Mouse (Mus musculus): ENCODE results near the gene Klb.

- TF ChIP-seq CTCF (IDR thresholded peaks at IDR 0.05; ENCODE audit: low read depth, low read length), result peak; percentile 94
- TF ChIP-seq GATA1 (IDR thresholded peaks at IDR 0.05; ENCODE audit: borderline replicate concordance, low read length), result no peak
- TF ChIP-seq POLR2AphosphoS5 (IDR thresholded peaks at IDR 0.05; ENCODE audit: insufficient replicate concordance, low read depth, low read length), result no peak
- no peak for TF ChIP-seq TAL1 (conservative IDR thresholded peaks at IDR 0.05; ENCODE audit: low read depth, low read length)
These were observed 53.3 kb downstream of the Klb start for GRCm38 (mm10) chr5:65401251-65401994.

Measured in G1E (cell line).